ENCODE assay signal across 17 mouse cellular contexts in the genomic region with DNA sequence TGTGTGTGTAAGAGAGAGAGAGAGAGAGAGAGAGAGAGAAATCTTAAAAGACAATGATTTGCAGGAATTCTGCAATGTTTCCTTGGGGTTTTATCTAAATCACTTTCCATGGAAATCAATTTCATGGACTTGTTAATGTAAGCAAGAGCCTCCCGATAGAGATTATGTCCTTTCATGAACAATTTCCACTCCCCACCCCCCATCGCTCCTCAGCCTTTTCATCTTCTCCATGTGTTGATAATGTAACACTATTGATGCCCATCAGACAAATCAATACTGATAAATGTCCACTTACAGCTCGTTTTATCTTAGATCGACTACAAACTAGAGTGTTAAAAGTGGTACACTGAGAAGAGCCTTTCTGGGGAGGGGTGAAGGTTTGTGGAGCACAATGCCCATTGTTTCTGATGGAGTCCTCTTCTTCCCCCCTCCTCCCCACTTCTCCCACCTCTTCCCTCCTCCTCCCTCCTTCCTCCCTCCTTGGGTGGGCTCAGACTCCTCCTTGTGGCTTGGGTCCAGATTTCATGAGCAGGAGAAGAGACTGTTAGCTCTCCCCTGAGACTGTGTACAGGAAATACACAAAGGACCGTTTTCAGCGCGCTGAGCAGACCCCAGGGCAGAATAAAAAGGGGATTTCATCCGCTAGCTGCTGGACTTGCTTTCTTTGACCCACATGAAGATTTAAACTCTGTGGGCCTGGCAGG.
DNase-seq lines count a peak whose midpoint lies in the region; ATAC-seq lines count a peak whose summit lies in the region.
"Had no signal": no experiment of that assay in that cellular context is flagged by ENCODE, and none has a peak within 500 bp of the region (broad histone marks: within the 10 kb centered on the region; RNA-seq: fewer than 3 reads in every experiment).

No protein-coding gene starts in this region.

- H3K4me3 ChIP-seq in kidney, embryonic 15.5 days (replicated peaks), result no peak overlapping the region
- H3K4me3 ChIP-seq in forebrain, embryonic 14.5 days (ENCODE audit: low read depth, low read length), result no peak overlapping the region
- no peak overlapping the region for H3K4me3 ChIP-seq in midbrain, embryonic 12.5 days
- H3K4me3 ChIP-seq: erythroblast, embryonic 14.5 days; gastrocnemius, adult 2 months; heart, embryonic 10.5 days had no signal

- H3K9me3 ChIP-seq in kidney, embryonic 15.5 days (replicated peaks), result no peaks in the 10 kb centered on the region
- H3K9me3 ChIP-seq in forebrain, embryonic 14.5 days (replicated peaks; ENCODE audit: control insufficient read depth, low read length), result no peaks in the 10 kb centered on the region
- H3K9me3 ChIP-seq in midbrain, embryonic 12.5 days, result no peaks in the 10 kb centered on the region
- H3K9me3 ChIP-seq: heart, embryonic 10.5 days had no signal

- H3K27me3 ChIP-seq in kidney, embryonic 15.5 days, result no peaks in the 10 kb centered on the region
- H3K27me3 ChIP-seq in forebrain, embryonic 14.5 days (replicated peaks; ENCODE audit: control insufficient read depth, insufficient read depth, low read length), result no peaks in the 10 kb centered on the region
- peaks cover 21% of the 10 kb centered on the region for H3K27me3 ChIP-seq in midbrain, embryonic 12.5 days
- H3K27me3 ChIP-seq: CH12.LX had no signal

- no peaks in the 10 kb centered on the region for H3K36me3 ChIP-seq in kidney, embryonic 15.5 days
- H3K36me3 ChIP-seq in forebrain, embryonic 14.5 days (ENCODE audit: control insufficient read depth, insufficient read depth, low read length), result no peaks in the 10 kb centered on the region
- H3K36me3 ChIP-seq in midbrain, embryonic 12.5 days, result no peaks in the 10 kb centered on the region
- H3K36me3 ChIP-seq: heart, embryonic 10.5 days had no signal

- peak; percentile 15 to 22 for DNase-seq in kidney, postnatal 4 days
- DNase-seq in embryo, embryonic 11 days, result peak; percentile 52
- peak; percentile 64 for DNase-seq in forebrain, embryonic 14.5 days (ENCODE audit: low spot score)
- DNase-seq in cerebellum, adult 18-20 months, result no peak
- no peak for DNase-seq in right cerebral cortex, postnatal 25 days
- DNase-seq: gastrocnemius, adult 2 months; heart, postnatal 36 days; layer of hippocampus, postnatal 36 days; lung, postnatal 14 days; spleen, adult 18-20 months; thymus, adult 2 months had no signal

- WGBS in kidney, embryonic 15.5 days, result 48% methylated on average over 8 of the region's 8 CpGs
- 32% methylated on average over 8 of the region's 8 CpGs for WGBS in forebrain, embryonic 14.5 days
- WGBS in midbrain, embryonic 12.5 days, result 27% methylated on average over 8 of the region's 8 CpGs

- no peak overlapping the region for H3K4me2 ChIP-seq in kidney, embryonic 15.5 days
- no peak overlapping the region for H3K4me2 ChIP-seq in forebrain, embryonic 14.5 days (ENCODE audit: low read length)
- H3K4me2 ChIP-seq in midbrain, embryonic 12.5 days (replicated peaks), result 0 out of 2 replicates have a peak overlapping the region, but pooled peaks have one; percentile 2

- no peak overlapping the region for H3K9ac ChIP-seq in kidney, embryonic 15.5 days
- no peak overlapping the region for H3K9ac ChIP-seq in forebrain, embryonic 14.5 days (ENCODE audit: low read length)
- no peak overlapping the region for H3K9ac ChIP-seq in midbrain, embryonic 12.5 days (replicated peaks)

- H3K27ac ChIP-seq in kidney, embryonic 15.5 days, result no peak overlapping the region
- H3K27ac ChIP-seq in forebrain, embryonic 14.5 days (ENCODE audit: low read depth, low read length), result no peak overlapping the region
- no peak overlapping the region for H3K27ac ChIP-seq in midbrain, embryonic 12.5 days (replicated peaks)
- H3K27ac ChIP-seq: gastrocnemius, adult 2 months; heart, embryonic 10.5 days had no signal

- peaks cover 43% of the 10 kb centered on the region for H3K4me1 ChIP-seq in kidney, embryonic 15.5 days
- H3K4me1 ChIP-seq in forebrain, embryonic 14.5 days (ENCODE audit: control insufficient read depth, insufficient read depth, low read length), result peaks cover 22% of the 10 kb centered on the region
- peaks cover 27% of the 10 kb centered on the region for H3K4me1 ChIP-seq in midbrain, embryonic 12.5 days

- no peak for ATAC-seq in kidney, embryonic 15.5 days (replicated peaks; ENCODE audit: low FRiP score)
- ATAC-seq in forebrain, embryonic 14.5 days, result no peak
- peak; percentile 67 for ATAC-seq in midbrain, embryonic 12.5 days (ENCODE audit: low FRiP score, low read depth)
- no peak for ATAC-seq in cerebellum, adult (ENCODE audit: insufficient number of reproducible peaks, low FRiP score, low TSS enrichment)

Comparison
In these comparisons a context has a peak if more than half of its experiments do, and no peak if none do; other contexts are left out.
1. DNase-seq: peak in kidney, postnatal 4 days (2 of 2), embryo, embryonic 11 days (single experiment) and forebrain, embryonic 14.5 days (single experiment); none in cerebellum, adult 18-20 months (0 of 2) and right cerebral cortex, postnatal 25 days (single experiment).